Mouse (Mus musculus) heart, embryonic 13.5 days (tissue): ENCODE results near the gene Gm49321. TPM values are rescaled to one million over a fixed set of nuclear protein-coding genes. Genes with fewer than 3 reads are reported as not detected.

Experiments
- ATAC-seq: fragments of 200-750 bp; cut with Nextera tagmentation; 2 replicates; pipeline ENCODE4 v1.8.0; 2017; ENCODE audit warnings: moderate TSS enrichment; ENCODE audit not compliant: insufficient number of reproducible peaks, low FRiP score, low TSS enrichment; ENCODE audit errors: extremely low read depth
- H3K27ac ChIP-seq: fragments of 300-500 bp; sonication (generic); replicated peaks from 2 replicates; pipeline ENCODE4 v1.5.1; 2015; ENCODE audit warnings: moderate library complexity, mild to moderate bottlenecking, inconsistent platforms
- H3K27me3 ChIP-seq: fragments of 300-500 bp; sonication (generic); replicated peaks from 2 replicates; pipeline ENCODE4 v1.6.1; 2015; ENCODE audit warnings: mild to moderate bottlenecking, inconsistent platforms
- H3K36me3 ChIP-seq: fragments of 300-500 bp; sonication (generic); 2 replicates; pipeline ENCODE4 v1.6.1; 2015; ENCODE audit warnings: mild to moderate bottlenecking, inconsistent platforms
- H3K4me1 ChIP-seq: fragments of 300-500 bp; sonication (generic); 2 replicates; pipeline ENCODE4 v1.6.1; 2015; ENCODE audit warnings: inconsistent platforms
- H3K4me2 ChIP-seq: fragments of 300-500 bp; sonication (generic); 2 replicates; pipeline ENCODE4 v1.6.1; 2015; ENCODE audit warnings: inconsistent platforms, mild to moderate bottlenecking, moderate library complexity
- H3K4me3 ChIP-seq: fragments of 300-500 bp; sonication (generic); 2 replicates; pipeline ENCODE4 v1.5.1; 2015; ENCODE audit warnings: moderate library complexity, mild to moderate bottlenecking, inconsistent platforms
- H3K9ac ChIP-seq: fragments of 300-500 bp; sonication (generic); 2 replicates; pipeline ENCODE4 v1.6.1; 2015; ENCODE audit warnings: inconsistent platforms, mild to moderate bottlenecking, moderate library complexity
- H3K9me3 ChIP-seq: fragments of 300-500 bp; sonication (generic); 2 replicates; pipeline ENCODE4 v1.6.1; 2016; ENCODE audit warnings: inconsistent platforms
- WGBS: fragments of 180-500 bp; shearing (Covaris S2); methylation state at CpG from one replicate; pipeline ENCODE4 v1.1.7; 2015; ENCODE audit warnings: mixed read lengths; 5-methylcytosine and 5-hydroxymethylcytosine counted together
- polyA plus RNA-seq: library from polyadenylated mRNA; unstranded; fragments of >200 nt; fragmentation: Nextera tagmentation; extraction: Ambion mirVana; gene quantifications from 2 replicates; pipeline ENCODE4 v1.2.1, GENCODE M21; 2015

Gene Gm49321
- polyA plus RNA-seq, 1 experiment from 2014 or later = 7.8 TPM

GRCm38 (mm10) chr12:73949318-73950058 lies 12.0 kb downstream of the Gm49321 start:
- peaks cover 31% of the 10 kb centered on the region for H3K36me3 ChIP-seq
- H3K27me3 ChIP-seq = no peaks in the 10 kb centered on the region
- H3K4me3 ChIP-seq = peak overlapping the region; percentile 55
- peak overlapping the region; percentile 70 for H3K4me2 ChIP-seq
- 4% methylated on average over 46 of the region's 46 CpGs for WGBS
- peaks cover 38% of the 10 kb centered on the region for H3K4me1 ChIP-seq
- H3K9me3 ChIP-seq = no peaks in the 10 kb centered on the region
- peak overlapping the region; percentile 82 for H3K9ac ChIP-seq
- H3K27ac ChIP-seq = peak overlapping the region; percentile 81
- ATAC-seq = peak; percentile 78

GRCm38 (mm10) chr12:73952879-73953278 lies 15.4 kb downstream of the Gm49321 start:
- ATAC-seq = no peak
- H3K9me3 ChIP-seq = no peaks in the 10 kb centered on the region
- H3K9ac ChIP-seq = peak overlapping the region; percentile 78
- H3K27ac ChIP-seq = peak overlapping the region; percentile 73
- H3K4me1 ChIP-seq = peaks cover 46% of the 10 kb centered on the region
- H3K36me3 ChIP-seq = peaks cover 12% of the 10 kb centered on the region
- 4% methylated on average over 15 of the region's 15 CpGs for WGBS
- H3K4me3 ChIP-seq = peak overlapping the region; percentile 51
- H3K27me3 ChIP-seq = no peaks in the 10 kb centered on the region
- peak overlapping the region; percentile 79 for H3K4me2 ChIP-seq

DNA sequence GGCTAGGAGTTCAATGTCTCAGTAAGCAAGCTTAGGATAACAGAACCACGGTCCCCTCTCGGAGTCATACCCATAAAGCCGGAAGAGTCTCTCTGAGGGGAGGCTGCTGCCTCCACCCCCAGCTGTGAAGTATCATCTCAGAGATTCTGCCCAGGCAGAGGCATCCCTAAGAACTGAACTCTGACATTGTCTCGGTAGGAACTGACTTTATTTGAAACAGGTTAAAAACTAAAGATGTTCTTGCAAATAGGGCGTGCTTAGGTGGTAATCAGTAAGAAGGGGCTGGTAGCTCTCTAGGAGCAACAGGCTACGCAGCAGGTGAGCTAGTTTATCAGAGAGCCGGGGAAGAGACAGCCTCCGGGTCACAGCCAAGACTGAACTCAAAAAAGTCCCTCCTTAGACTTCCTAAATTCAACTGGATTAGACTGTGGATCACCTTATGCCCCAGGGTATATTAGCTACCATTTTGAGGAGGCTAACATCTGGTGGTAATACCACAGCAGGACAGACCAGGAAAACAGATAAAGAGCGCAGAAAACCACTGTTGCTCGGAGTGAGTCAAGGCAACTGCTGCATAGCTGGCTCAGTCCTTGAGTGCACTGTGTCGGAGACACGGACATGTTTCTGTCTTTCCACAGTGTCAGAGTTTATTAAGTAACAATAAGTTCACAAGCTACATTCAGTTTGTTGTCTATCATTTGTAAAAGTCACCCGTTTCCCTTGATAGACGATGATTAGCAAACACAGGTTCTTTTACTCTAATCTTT lies 16.1 kb downstream of the Gm49321 start:
- H3K4me1 ChIP-seq = peaks cover 45% of the 10 kb centered on the region
- peak overlapping the region; percentile 51 for H3K4me3 ChIP-seq
- 26% methylated on average over 14 of the region's 14 CpGs for WGBS
- no peaks in the 10 kb centered on the region for H3K27me3 ChIP-seq
- peak overlapping the region; percentile 78 for H3K9ac ChIP-seq
- H3K4me2 ChIP-seq = peak overlapping the region; percentile 79
- peaks cover 4% of the 10 kb centered on the region; the same call in 1 of the 2 replicates for H3K36me3 ChIP-seq
- no peaks in the 10 kb centered on the region for H3K9me3 ChIP-seq
- peak overlapping the region; percentile 73 for H3K27ac ChIP-seq
- ATAC-seq = no peak

DNA sequence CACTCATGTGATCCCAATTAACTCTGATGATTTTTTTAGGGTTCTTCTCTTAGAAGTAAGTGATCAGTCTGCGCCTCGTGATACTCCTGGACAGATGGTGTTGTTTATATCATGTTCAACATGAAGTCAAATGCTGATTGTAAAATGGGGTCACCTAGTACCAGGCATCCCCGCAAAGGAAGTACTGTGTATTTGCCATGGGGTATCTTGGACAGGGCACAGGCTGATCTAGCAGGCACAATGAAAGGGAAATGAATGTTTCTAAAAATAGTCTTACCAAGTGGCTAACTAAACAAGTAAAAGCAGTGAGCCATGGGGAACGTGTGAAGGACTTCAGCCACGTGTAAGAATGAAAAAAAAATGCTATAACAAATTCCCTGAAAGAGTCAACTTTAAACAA lies 17.3 kb downstream of the Gm49321 start:
- no peak overlapping the region for H3K9ac ChIP-seq
- H3K36me3 ChIP-seq = no peaks in the 10 kb centered on the region
- 41% methylated on average over 5 of the region's 5 CpGs for WGBS
- no peak overlapping the region for H3K4me2 ChIP-seq
- H3K9me3 ChIP-seq = no peaks in the 10 kb centered on the region
- H3K4me1 ChIP-seq = peaks cover 33% of the 10 kb centered on the region
- ATAC-seq = no peak
- H3K27me3 ChIP-seq = no peaks in the 10 kb centered on the region
- peak overlapping the region; percentile 12; the same call in 1 of the 2 replicates for H3K27ac ChIP-seq
- H3K4me3 ChIP-seq = no peak overlapping the region

- no peaks in the 10 kb centered on the region for H3K9me3 ChIP-seq
- WGBS = 83% methylated on average over 3 of the region's 3 CpGs
- no peaks in the 10 kb centered on the region; the same call in 1 of the 2 replicates for H3K27me3 ChIP-seq
- no peak overlapping the region for H3K4me2 ChIP-seq
- H3K4me3 ChIP-seq = no peak overlapping the region
- ATAC-seq = no peak
- no peak overlapping the region for H3K27ac ChIP-seq
- H3K9ac ChIP-seq = no peak overlapping the region
- H3K4me1 ChIP-seq = peaks cover 28% of the 10 kb centered on the region
- H3K36me3 ChIP-seq = no peaks in the 10 kb centered on the region
Observed at GRCm38 (mm10) chr12:73957676-73958075, 20.2 kb downstream of the Gm49321 start.

DNA sequence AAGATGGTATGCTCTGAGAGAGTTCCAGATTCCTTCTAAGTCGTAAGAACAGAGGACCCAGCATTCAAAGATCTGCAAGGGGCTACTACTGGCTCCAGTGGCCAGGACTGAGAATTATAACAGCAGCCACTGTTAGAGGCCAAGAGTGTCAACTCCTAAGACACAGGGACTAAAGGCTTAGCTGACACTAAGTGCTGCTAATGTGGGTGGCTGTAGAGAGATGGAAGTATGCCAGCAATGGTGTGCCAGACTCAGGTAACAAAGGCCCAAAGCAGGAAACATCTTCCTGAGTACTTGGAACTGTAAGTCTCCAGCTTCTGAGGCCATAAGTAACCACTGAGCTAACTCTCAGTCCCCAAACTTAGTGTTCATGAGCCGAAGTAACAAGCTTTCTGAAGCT lies 21.4 kb downstream of the Gm49321 start:
- Histone ChIP-seq H3K9ac (no peak overlapping the region), H3K4me3 (no peak overlapping the region), H3K4me2 (no peak overlapping the region), H3K36me3 (no peaks in the 10 kb centered on the region), H3K4me1 (peaks cover 17% of the 10 kb centered on the region), H3K9me3 (no peaks in the 10 kb centered on the region), H3K27ac (no peak overlapping the region), H3K27me3 (no peaks in the 10 kb centered on the region; the same call in 1 of the 2 replicates)
- WGBS = 77% methylated on average over 2 of the region's 2 CpGs
- ATAC-seq = no peak

- peak within 1 kb of the TSS; percentile 71 for H3K4me3 ChIP-seq
- no peaks in the 10 kb centered on the region for H3K9me3 ChIP-seq
- H3K4me1 ChIP-seq = peaks cover 12% of the 10 kb centered on the region
- peak within 1 kb of the TSS; percentile 87 for H3K9ac ChIP-seq
- H3K36me3 ChIP-seq = peaks cover 26% of the 10 kb centered on the region
- peak within 1 kb of the TSS; percentile 75 for H3K27ac ChIP-seq
- no peaks in the 10 kb centered on the region; the same call in 1 of the 2 replicates for H3K27me3 ChIP-seq
- H3K4me2 ChIP-seq = peak within 1 kb of the TSS; percentile 86
- ATAC-seq = peak; percentile 99
- under 1% methylated on average over 60 of the region's 60 CpGs for WGBS
Observed at GRCm38 (mm10) chr12:73964291-73965281, 27.1 kb downstream of the Gm49321 start, which contains the start of gene Snapc1. Snapc1 (plus strand) TSS chr12:73964481.

- WGBS = 92% methylated on average over 8 of the region's 8 CpGs
- H3K4me2 ChIP-seq = no peak overlapping the region
- H3K36me3 ChIP-seq = peaks cover 66% of the 10 kb centered on the region
- H3K27me3 ChIP-seq = no peaks in the 10 kb centered on the region
- no peak for ATAC-seq
- H3K9me3 ChIP-seq = peaks cover 14% of the 10 kb centered on the region
- no peak overlapping the region for H3K27ac ChIP-seq
- no peak overlapping the region for H3K4me3 ChIP-seq
- H3K9ac ChIP-seq = no peak overlapping the region
- H3K4me1 ChIP-seq = peaks cover 12% of the 10 kb centered on the region
Observed at GRCm38 (mm10) chr12:73969142-73969541, 31.7 kb downstream of the Gm49321 start.

- no peak for ATAC-seq
Observed at GRCm38 (mm10) chr12:73974584-73974983, 37.1 kb downstream of the Gm49321 start.

GRCm38 (mm10) chr12:73978144-73978543 lies 40.7 kb downstream of the Gm49321 start:
- H3K27me3 ChIP-seq = no peaks in the 10 kb centered on the region
- peaks cover 80% of the 10 kb centered on the region for H3K36me3 ChIP-seq
- no peaks in the 10 kb centered on the region for H3K9me3 ChIP-seq
- no peak overlapping the region for H3K9ac ChIP-seq
- H3K4me1 ChIP-seq = peaks cover 8% of the 10 kb centered on the region
- no peak for ATAC-seq
- no peak overlapping the region for H3K4me2 ChIP-seq
- H3K4me3 ChIP-seq = no peak overlapping the region
- WGBS = 88% methylated on average over 3 of the region's 3 CpGs
- H3K27ac ChIP-seq = no peak overlapping the region

More at GRCm38 (mm10) chr12:73974584-73974983, 37.1 kb downstream of the Gm49321 start:
- no peak overlapping the region for H3K27ac ChIP-seq
- H3K9me3 ChIP-seq = peaks cover 14% of the 10 kb centered on the region
- H3K4me1 ChIP-seq = no peaks in the 10 kb centered on the region
- H3K4me2 ChIP-seq = no peak overlapping the region
- H3K4me3 ChIP-seq = no peak overlapping the region
- no peaks in the 10 kb centered on the region for H3K27me3 ChIP-seq
- H3K9ac ChIP-seq = no peak overlapping the region
- peaks cover 89% of the 10 kb centered on the region for H3K36me3 ChIP-seq
- WGBS = 74% methylated on average over 6 of the region's 6 CpGs
